Mouse (Mus musculus) bone marrow, adult 2 months (tissue): ENCODE data around the gene Lyrm2. TPM values are rescaled to one million over a fixed set of nuclear protein-coding genes. Genes with fewer than 3 reads are reported as not detected.

Experiments
- H3K27ac ChIP-seq: fragments of 200-500 bp; 2 replicates; pipeline ENCODE4 v1.5.1; 2012; ENCODE audit warnings: low read depth, mild to moderate bottlenecking, control low read depth, inconsistent platforms, low read length; ENCODE audit not compliant: control insufficient read depth, poor library complexity, insufficient read depth
- H3K4me1 ChIP-seq: fragments of 200-500 bp; 2 replicates; pipeline ENCODE4 v1.6.1; 2011; ENCODE audit warnings: low read length; ENCODE audit not compliant: control insufficient read depth, insufficient read depth
- H3K4me3 ChIP-seq: fragments of 200-500 bp; replicated peaks from 2 replicates; pipeline ENCODE3; 2011; ENCODE audit warnings: mild to moderate bottlenecking, low read depth, low read length, control low read depth; ENCODE audit not compliant: control insufficient read depth
- CTCF ChIP-seq: fragments of 200-500 bp; IDR thresholded peaks from 2 replicates; pipeline ENCODE4 v1.5.1; 2011; ENCODE audit warnings: low read length, control low read depth; ENCODE audit not compliant: control insufficient read depth, insufficient read depth
- POLR2A ChIP-seq: fragments of 200-500 bp; IDR thresholded peaks from 2 replicates; pipeline ENCODE4 v1.6.1; 2011; ENCODE audit warnings: low read depth, mild to moderate bottlenecking, control low read depth, low read length, borderline replicate concordance; ENCODE audit not compliant: control insufficient read depth
- WGBS: fragments of 180-500 bp; shearing (Covaris S2); methylation state at CpG from one replicate; pipeline ENCODE4 v1.1.7; 2018; 5-methylcytosine and 5-hydroxymethylcytosine counted together
- polyA plus RNA-seq: library from polyadenylated mRNA; stranded (reverse); fragments of >200 nt; gene quantifications from 2 replicates; pipeline ENCODE4 v1.2.4, GENCODE M21; 2011; ENCODE audit warnings: low replicate concordance; ENCODE audit not compliant: missing spikeins, insufficient read depth, insufficient read length

The Lyrm2 gene
- polyA plus RNA-seq, 1 experiment, result 15.8 TPM

DNA sequence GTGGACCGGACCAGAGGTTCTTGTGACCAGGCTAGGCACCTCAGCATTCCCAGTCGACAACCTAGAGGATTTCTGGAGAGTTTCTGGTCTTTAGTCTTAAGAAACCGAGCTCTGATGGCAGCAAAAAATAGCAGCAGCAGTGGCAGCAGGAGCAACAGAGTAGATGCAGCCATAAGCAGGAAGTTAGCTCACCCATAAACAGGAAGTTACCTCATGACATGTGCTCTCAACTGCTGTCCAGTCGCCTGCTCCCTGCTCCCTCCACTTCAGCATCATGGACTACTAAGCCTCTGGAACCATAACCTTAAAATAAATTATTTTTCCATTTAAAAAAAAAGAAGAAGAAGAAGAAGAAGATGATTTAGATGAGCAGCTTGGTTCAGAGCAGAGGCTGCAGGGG lies 11.0 kb upstream of the Lyrm2 start:
- WGBS, result 73% methylated on average over 4 of the region's 4 CpGs
- H3K4me1 ChIP-seq, result no peaks in the 10 kb centered on the region
- no peak overlapping the region for H3K27ac ChIP-seq
- H3K4me3 ChIP-seq, result no peak overlapping the region
- no peak for TF ChIP-seq POLR2A
- TF ChIP-seq CTCF, result no peak

DNA sequence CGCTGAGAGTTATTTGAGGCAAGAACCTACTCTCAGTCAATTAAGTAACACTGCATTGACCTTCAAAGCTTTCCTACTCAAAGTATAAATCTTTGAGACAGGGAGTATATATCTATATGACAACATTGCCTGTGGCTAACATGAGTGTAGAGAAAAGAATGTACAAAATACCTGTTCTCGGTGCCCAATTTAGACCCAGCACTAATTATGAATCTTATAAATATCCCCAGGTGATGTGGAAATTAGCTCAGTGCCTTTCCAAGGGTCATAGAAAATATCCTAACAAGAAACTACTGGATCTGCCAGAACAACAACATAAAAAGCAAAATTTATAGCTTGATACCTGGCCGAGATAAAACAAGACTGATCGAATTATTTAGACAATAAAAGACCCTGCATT lies 1.1 kb upstream of the Lyrm2 start:
- no peak for TF ChIP-seq CTCF
- no peak for TF ChIP-seq POLR2A
- WGBS, result 96% methylated on average over 4 of the region's 4 CpGs

DNA sequence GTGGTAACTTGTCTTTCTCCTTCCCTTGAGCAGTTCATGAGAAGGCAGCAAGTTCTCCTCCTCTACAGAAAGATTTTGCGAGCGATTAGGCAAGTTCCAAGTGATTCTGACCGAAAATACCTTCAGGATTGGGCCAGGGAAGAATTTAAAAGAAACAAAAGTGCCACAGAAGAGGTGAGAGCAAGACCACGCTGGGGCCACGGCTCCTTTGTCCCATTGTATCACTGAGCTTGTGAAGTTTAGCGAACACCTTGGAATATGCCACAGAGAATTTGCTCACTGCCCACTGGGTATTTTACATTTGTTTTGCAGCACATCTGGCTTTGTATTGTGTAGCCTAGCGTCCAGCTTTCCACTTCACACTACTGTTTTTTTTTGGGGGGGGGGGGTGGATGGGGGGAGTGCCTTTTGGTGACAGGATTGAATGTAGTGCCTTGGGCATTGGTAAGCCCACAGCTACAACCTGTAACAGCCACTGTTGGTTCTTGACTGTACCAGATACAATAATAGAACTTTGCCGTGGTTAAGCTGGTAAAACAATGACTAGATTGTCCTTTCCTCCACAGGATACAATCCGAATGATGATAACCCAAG lies 621 bp downstream of the Lyrm2 start:
- WGBS, result 11% methylated on average over 9 of the region's 9 CpGs
- TF ChIP-seq POLR2A (no peak), CTCF (no peak)
- Histone ChIP-seq H3K27ac (peak overlapping the region; percentile 99), H3K4me1 (no peaks in the 10 kb centered on the region; the same call in 1 of the 2 replicates), H3K4me3 (peak overlapping the region; percentile 97)

More for the DNA sequence above, 1.1 kb upstream of the Lyrm2 start:
- H3K4me3 ChIP-seq, result no peak overlapping the region
- no peaks in the 10 kb centered on the region; the same call in 1 of the 2 replicates for H3K4me1 ChIP-seq
- H3K27ac ChIP-seq, result no peak overlapping the region

DNA sequence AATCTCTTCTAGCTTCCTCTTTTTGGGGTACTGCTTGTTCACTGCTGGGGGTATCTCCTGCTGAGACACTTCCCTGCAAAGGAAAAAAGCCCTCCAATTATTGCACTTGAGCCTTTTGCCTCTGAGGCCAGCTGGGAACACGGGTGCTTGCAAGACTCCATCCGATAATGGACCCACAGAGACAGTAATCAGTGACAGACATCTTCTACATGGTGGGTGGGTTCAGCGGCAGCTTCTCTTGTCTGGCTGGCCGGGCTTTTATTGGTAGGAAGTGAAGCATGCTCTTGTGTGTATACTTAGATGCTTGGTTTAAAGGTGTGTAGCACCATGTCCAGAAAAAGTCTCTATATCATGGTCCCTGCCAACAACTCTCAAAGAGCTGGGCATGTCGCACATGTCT lies 17.4 kb downstream of the Lyrm2 start:
- H3K4me1 ChIP-seq, result no peaks in the 10 kb centered on the region
- TF ChIP-seq POLR2A (no peak), CTCF (no peak)
- H3K4me3 ChIP-seq, result no peak overlapping the region
- WGBS, result 70% methylated on average over 5 of the region's 5 CpGs
- no peak overlapping the region for H3K27ac ChIP-seq

DNA sequence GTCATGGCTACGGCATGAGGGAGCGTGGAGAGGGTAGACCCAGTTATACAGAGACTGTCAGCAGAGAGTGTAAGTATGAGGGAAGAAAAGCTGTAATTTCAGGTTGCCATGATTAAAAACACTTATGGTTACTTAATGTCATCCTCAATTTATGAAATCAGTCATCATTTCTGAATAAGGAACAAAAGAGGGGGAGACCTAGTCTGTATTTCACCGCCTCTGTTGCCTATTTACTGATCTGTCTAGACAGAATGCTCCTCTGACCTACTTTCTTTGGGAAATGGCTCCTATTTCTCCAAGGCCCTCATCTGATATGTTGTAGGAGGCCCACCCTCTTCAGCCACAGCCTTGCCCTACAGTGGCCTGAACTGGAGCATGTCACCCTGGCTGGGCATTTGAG lies 20.6 kb downstream of the Lyrm2 start:
- TF ChIP-seq CTCF, result no peak
- no peak for TF ChIP-seq POLR2A
- no peak overlapping the region for H3K27ac ChIP-seq
- H3K4me3 ChIP-seq, result no peak overlapping the region
- H3K4me1 ChIP-seq, result no peaks in the 10 kb centered on the region
- 89% methylated on average over 3 of the region's 3 CpGs for WGBS

DNA sequence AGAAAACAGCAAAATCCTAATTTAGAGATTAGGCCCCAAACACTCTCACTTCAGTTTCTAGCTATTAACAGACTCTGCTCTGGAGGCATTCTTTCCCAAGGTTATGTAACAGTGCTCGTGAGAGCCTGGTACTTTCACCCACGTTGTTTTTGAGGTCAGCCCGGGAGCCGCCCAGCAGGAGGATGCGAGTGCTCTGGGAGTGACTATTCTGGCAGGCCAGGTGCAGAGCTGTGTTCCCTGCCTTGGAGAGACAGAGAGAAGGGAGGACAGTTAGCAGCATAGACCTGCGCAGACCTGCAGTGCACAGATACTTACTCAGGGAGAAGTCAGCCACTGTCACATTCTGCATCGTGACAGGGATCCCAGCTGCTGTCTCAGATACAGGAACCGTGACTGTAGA lies 24.2 kb downstream of the Lyrm2 start:
- Histone ChIP-seq H3K27ac (no peak overlapping the region), H3K4me1 (no peaks in the 10 kb centered on the region), H3K4me3 (no peak overlapping the region)
- WGBS, result 65% methylated on average over 8 of the region's 8 CpGs
- no peak for TF ChIP-seq POLR2A
- no peak for TF ChIP-seq CTCF

DNA sequence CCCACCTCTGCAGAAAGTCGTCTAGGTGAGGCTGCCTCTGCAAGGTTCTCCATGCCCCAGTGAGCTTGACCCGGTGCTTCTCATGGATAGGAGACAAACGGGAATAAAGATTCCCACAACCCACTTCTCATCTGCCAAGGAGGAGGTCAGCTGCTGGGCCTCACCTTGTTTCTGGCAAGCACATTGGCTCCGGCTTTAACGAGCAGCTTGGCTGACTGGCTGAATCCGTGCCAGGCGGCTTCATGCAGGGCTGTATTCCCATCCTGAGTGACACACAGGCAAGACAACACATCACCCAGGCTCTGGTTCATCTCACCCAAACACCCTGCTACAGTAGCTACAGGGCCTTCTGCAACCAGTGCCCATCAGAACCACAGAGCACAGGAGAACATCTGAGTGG lies 26.9 kb downstream of the Lyrm2 start:
- Histone ChIP-seq H3K4me1 (no peaks in the 10 kb centered on the region), H3K27ac (no peak overlapping the region), H3K4me3 (no peak overlapping the region)
- TF ChIP-seq CTCF (no peak), POLR2A (no peak)
- WGBS, result 89% methylated on average over 7 of the region's 7 CpGs

DNA sequence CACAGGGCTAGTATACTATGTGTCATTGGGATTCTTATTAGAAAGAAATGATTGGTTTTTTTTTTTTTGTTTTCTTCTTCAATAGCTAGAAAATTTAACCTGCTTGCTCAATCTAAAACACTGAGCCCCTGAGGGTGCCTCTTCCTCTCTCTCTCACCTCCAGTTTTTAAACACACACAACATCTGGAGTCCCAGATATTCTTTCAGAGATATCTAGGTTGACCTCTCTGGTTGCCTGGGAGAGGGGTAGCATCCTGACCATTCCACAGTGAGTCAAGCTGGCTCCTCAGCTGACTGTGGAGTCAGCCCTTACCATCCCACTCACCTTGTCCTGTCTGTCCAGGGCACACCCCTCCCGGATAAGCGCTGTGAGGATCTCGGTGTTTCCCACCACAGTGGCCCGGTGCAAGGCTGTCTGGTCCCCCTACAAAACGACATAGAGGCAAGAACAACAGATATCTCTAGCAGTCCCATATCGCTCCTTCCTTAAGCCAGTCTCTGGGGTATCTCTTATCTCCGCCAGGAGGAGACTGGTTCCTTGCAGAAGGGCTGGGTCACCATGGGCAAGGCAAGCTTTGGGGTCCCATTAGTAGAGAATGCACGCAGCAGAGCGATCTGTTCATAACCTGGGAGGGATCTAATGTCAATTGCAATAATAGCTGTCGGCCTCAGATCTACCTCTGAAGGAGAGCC lies 28.5 kb downstream of the Lyrm2 start:
- no peaks in the 10 kb centered on the region for H3K4me1 ChIP-seq
- TF ChIP-seq CTCF, result no peak
- TF ChIP-seq POLR2A, result no peak
- no peak overlapping the region for H3K4me3 ChIP-seq
- WGBS, result 75% methylated on average over 10 of the region's 10 CpGs
- H3K27ac ChIP-seq, result no peak overlapping the region

DNA sequence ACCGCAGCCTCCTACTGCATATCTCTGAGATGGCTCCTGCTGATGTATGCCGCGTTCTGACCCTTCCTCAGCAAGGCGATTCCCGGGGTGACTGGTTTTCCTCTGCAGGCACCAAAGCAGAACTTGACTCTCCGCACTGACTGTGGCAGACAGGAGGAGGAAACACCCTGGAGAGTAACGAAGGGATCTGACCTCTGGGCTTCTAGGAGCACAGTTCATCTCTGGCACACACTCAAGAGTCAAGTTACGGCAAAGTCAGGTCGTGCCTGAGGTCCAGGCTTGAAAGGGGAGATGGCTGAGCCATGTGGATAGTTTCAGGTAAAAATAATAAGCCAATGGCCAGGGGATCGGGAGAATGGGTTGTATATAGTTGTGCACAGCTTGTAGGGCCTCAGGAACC lies 29.3 kb downstream of the Lyrm2 start:
- Histone ChIP-seq H3K27ac (no peak overlapping the region), H3K4me1 (no peaks in the 10 kb centered on the region), H3K4me3 (no peak overlapping the region)
- WGBS, result 75% methylated on average over 10 of the region's 10 CpGs
- TF ChIP-seq CTCF (no peak), POLR2A (no peak)
